Mouse (Mus musculus) cerebellum, adult 2 months (tissue): ENCODE results near the gene Cep72.

Source experiments
- CTCF ChIP-seq: fragments of 200-500 bp; IDR thresholded peaks from 2 replicates; pipeline ENCODE4 v1.5.1; 2011; ENCODE audit warnings: low read depth, mild to moderate bottlenecking, control low read depth, low read length, moderate library complexity, borderline replicate concordance; ENCODE audit not compliant: insufficient read depth
- POLR2A ChIP-seq: fragments of 200-500 bp; IDR thresholded peaks from 2 replicates; pipeline ENCODE4 v1.6.1; 2011; ENCODE audit warnings: low read length, control low read depth, borderline replicate concordance; ENCODE audit not compliant: insufficient read depth

GRCm38 (mm10) chr13:74034756-74035155 is 27.3 kb downstream of the Cep72 start:
- TF ChIP-seq CTCF (no peak), POLR2A (no peak)
